Mouse (Mus musculus): Measurements from ENCODE around the gene Epha7. TPM values are rescaled to one million over a fixed set of nuclear protein-coding genes. Genes with fewer than 3 reads are reported as not detected.

Epha7 gene
- polyA plus RNA-seq (2015; fragmentation: Nextera tagmentation; extraction: Ambion mirVana) = 79.5 and 82.6 TPM in 2 replicates

DNA sequence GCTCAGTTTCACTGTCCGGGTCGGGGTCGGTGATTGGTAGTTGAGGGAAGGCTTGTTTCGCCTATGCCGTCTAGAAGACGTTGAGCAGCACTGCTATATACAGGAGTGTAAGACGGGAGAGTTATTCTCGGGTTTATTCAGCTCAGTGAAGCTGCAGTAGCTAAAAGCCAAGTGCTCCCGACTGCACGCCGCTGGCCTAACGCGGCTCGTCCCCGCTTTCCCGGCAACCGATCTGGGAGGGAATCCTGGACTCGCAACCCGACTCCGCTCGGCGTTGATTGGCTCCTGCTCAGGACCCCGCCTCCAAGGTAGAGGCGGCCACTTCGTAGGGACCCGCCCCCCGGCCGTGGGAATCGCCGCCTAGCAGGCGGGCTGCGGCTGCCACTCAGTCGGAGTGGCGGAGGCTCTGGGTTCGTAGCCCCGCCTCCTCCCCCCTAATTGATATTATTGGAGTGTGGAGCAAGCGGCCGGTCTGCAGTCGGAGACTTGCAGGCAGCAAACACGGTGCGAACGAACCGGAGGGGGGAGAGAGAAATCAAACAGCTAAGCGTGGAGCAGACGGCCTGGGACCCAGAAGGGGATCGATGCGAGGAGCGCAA lies at the start of gene Epha7:
TSS of gene Epha7 (plus strand) at position 441 of the 599 bp plus-strand sequence.
- peak within 1 kb of the TSS; percentile 93 for H3K9ac ChIP-seq

DNA sequence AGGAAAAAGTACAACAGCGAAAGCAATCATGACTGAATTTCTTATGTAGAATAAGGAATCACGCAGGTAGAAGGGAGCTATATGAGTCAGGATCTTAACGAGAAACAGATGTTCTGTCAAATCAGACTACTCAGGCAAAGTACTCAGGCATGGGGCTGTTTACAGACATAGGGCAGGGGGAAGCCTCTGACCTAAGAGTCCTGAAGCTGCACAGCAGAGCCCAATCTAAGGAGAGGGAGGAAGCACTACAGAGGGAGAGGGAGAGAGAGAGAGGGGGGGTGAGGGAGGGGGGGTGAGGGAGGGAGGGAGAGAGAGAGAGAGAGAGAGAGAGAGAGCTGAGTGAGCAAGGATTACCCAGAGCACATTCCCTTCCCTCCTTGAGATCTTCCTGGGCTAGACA lies 29.0 kb upstream of the Epha7 start:
- H3K27ac ChIP-seq = no peak overlapping the region
- H3K36me3 ChIP-seq = no peaks in the 10 kb centered on the region
- no peak overlapping the region for H3K4me2 ChIP-seq
- H3K27me3 ChIP-seq = no peaks in the 10 kb centered on the region
- H3K4me3 ChIP-seq = no peak overlapping the region
- WGBS = 50% methylated on average over 3 of the region's 3 CpGs
- peak; percentile 49; the same call in 1 of the 2 replicates for ATAC-seq (ENCODE audit: low FRiP score)
- H3K9ac ChIP-seq = no peak overlapping the region
- H3K9me3 ChIP-seq = no peaks in the 10 kb centered on the region
- H3K4me1 ChIP-seq (replicated peaks) = no peaks in the 10 kb centered on the region

More for the DNA sequence above, at the start of gene Epha7:
- no peaks in the 10 kb centered on the region for H3K9me3 ChIP-seq
- 0 out of 2 replicates have a peak, but pooled peaks cover 3% of the 10 kb centered on the region for H3K4me1 ChIP-seq (replicated peaks)
- ATAC-seq (ENCODE audit: low FRiP score) = peak; percentile 98
- peak within 1 kb of the TSS; percentile 69 for H3K4me2 ChIP-seq
- H3K27ac ChIP-seq = peak within 1 kb of the TSS; percentile 98
- no peaks in the 10 kb centered on the region for H3K36me3 ChIP-seq
- H3K27me3 ChIP-seq = no peaks in the 10 kb centered on the region
- WGBS = under 1% methylated on average over 48 of the region's 48 CpGs
- peak within 1 kb of the TSS; percentile 87 for H3K4me3 ChIP-seq

DNA sequence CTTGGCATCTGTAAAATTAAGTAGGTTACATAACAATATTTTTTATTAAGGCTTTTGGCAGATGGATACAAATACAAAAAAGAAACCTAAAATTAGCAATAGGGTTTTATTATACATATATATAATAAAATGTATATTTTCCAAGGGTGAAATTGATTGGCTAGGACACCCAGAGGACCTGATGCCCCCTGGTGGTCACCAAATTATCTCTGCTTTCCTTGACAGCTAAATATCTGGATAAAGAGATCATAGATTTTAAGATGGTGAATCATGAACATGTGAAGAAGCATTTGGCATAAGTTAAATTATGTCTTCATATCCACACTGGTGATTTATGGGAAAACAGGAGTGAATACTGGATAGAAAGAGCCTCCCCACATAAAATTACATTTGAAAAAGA lies 4.1 kb upstream of the Epha7 start:
- no peak for ATAC-seq (ENCODE audit: low FRiP score)
- Histone ChIP-seq H3K27ac (no peak overlapping the region), H3K27me3 (no peaks in the 10 kb centered on the region), H3K9me3 (no peaks in the 10 kb centered on the region), H3K4me3 (no peak overlapping the region), H3K9ac (no peak overlapping the region), H3K36me3 (no peaks in the 10 kb centered on the region), H3K4me2 (no peak overlapping the region), H3K4me1 (replicated peaks) (0 out of 2 replicates have a peak, but pooled peaks cover 3% of the 10 kb centered on the region)

DNA sequence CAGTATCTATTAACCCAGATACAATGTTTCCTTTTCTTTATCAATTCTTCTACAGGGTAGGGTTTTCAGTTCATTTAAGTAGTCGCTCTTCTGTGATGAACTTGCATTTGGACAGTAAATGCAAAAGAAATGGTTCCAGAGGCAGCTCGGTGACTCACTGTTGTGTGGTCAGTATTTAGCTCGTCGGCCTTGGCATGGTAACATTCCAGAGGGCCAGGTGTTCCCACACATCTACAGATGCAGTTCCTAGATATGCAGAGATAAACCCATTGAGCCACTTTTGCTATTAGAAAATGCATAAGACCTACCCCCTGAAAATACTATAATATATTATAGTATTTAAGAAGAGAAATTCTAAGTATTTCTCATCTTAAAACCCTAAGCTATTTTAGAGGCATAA lies 3.2 kb upstream of the Epha7 start:
- no peaks in the 10 kb centered on the region for H3K36me3 ChIP-seq
- no peaks in the 10 kb centered on the region for H3K27me3 ChIP-seq
- 0 out of 2 replicates have a peak, but pooled peaks cover 3% of the 10 kb centered on the region for H3K4me1 ChIP-seq (replicated peaks)
- no peak overlapping the region for H3K4me3 ChIP-seq
- 82% methylated on average over 4 of the region's 4 CpGs for WGBS
- no peaks in the 10 kb centered on the region for H3K9me3 ChIP-seq
- H3K9ac ChIP-seq = no peak overlapping the region
- no peak overlapping the region for H3K27ac ChIP-seq
- ATAC-seq (ENCODE audit: low FRiP score) = no peak
- H3K4me2 ChIP-seq = no peak overlapping the region

GRCm38 (mm10) chr4:28813551-28814475 lies 882 bp downstream of the Epha7 start:
- peak overlapping the region; percentile 69 for H3K4me2 ChIP-seq
- ATAC-seq (ENCODE audit: low FRiP score) = peak; percentile 45
- no peaks in the 10 kb centered on the region for H3K27me3 ChIP-seq
- peak overlapping the region; percentile 98 for H3K27ac ChIP-seq
- peak overlapping the region; percentile 87 for H3K4me3 ChIP-seq
- H3K9me3 ChIP-seq = no peaks in the 10 kb centered on the region
- peak overlapping the region; percentile 93 for H3K9ac ChIP-seq
- no peaks in the 10 kb centered on the region for H3K36me3 ChIP-seq
- under 1% methylated on average over 89 of the region's 94 CpGs for WGBS
- 0 out of 2 replicates have a peak, but pooled peaks cover 3% of the 10 kb centered on the region for H3K4me1 ChIP-seq (replicated peaks)

DNA sequence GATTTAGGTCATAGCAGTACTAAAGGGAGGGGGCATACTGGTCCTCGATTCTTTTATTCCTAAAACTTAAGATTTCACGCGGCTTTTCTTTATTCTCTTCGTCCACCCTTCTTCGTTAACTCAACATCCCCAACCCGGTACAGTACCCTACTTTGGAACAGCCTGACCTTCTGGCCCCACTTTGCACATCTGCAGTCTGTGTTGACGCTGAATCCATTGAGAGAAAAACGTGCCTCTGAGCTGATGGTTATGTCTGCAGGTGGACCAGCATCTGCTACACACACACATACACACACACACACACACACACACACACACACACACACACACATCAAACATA lies 1.5 kb downstream of the Epha7 start:
- ATAC-seq (ENCODE audit: low FRiP score) = no peak
- Histone ChIP-seq H3K4me2 (peak overlapping the region; percentile 69), H3K36me3 (no peaks in the 10 kb centered on the region), H3K9me3 (no peaks in the 10 kb centered on the region), H3K4me3 (peak overlapping the region; percentile 87), H3K27me3 (no peaks in the 10 kb centered on the region), H3K9ac (peak overlapping the region; percentile 93), H3K4me1 (replicated peaks) (0 out of 2 replicates have a peak, but pooled peaks cover 3% of the 10 kb centered on the region), H3K27ac (peak overlapping the region; percentile 98)
- 0% methylated on average over 8 of the region's 8 CpGs for WGBS

DNA sequence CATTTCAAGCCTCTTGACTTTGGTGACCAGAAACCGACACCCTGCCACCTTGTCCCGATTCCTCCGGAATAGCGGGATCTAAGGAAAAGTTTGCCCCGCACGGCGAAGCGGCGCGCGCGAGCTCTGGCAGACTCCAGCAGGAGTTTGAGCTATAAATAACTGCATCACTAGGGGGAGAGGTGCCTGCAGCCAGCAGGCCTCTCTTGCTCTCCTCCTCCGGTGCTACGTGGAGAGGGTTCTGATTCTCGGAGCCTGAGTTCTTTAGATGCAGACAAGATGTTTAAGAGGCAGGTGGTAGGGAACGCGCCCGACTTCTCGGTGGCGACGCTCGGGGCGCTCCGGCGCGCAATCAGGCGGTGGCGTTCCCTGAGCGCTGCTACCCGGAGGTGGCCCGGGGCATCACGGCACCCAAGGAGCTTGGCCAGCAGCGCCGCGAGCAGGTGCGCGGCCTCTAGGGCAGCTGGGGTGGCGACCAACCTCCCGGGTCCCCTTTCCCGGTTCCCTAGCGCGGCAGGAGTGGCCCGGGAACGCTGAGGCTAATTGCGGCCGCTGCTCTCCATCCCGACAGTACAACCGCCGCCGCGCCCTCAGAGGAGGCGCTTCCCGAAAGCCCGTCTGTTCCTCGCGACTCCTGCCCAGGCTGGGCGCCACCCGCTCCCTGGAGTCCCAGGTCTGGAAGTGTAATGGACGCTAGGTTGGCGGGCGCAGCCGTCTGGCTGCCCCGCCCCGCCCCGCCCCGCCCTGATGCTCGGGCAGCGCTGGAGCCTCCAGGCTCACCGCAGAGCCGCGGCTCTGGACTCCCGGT lies 2.1 kb downstream of the Epha7 start:
- H3K4me2 ChIP-seq = peak overlapping the region; percentile 69
- peak overlapping the region; percentile 93 for H3K9ac ChIP-seq
- peak overlapping the region; percentile 98 for H3K27ac ChIP-seq
- H3K27me3 ChIP-seq = no peaks in the 10 kb centered on the region
- WGBS = under 1% methylated on average over 61 of the region's 72 CpGs
- H3K36me3 ChIP-seq = no peaks in the 10 kb centered on the region
- H3K4me1 ChIP-seq (replicated peaks) = 0 out of 2 replicates have a peak, but pooled peaks cover 3% of the 10 kb centered on the region
- peak; percentile 58 for ATAC-seq (ENCODE audit: low FRiP score)
- peak overlapping the region; percentile 87 for H3K4me3 ChIP-seq
- no peaks in the 10 kb centered on the region for H3K9me3 ChIP-seq

DNA sequence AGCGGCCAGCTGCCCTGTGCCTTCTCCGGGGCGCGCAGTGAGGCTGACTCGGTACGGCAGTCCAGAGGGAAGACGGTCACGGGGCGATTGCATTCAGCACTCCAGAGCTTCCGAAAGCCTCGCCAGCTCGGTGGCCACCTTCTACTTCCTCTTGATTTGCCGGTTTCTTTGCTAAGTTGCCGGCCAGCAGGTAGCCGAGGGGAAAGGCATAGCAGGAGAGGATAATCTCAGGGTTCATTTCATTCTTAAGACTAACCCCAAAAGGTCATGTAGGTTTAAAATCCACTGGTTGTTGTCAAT lies 2.6 kb downstream of the Epha7 start:
- H3K27ac ChIP-seq = peak overlapping the region; percentile 98
- H3K9me3 ChIP-seq = no peaks in the 10 kb centered on the region
- H3K9ac ChIP-seq = peak overlapping the region; percentile 93
- H3K36me3 ChIP-seq = no peaks in the 10 kb centered on the region
- H3K4me3 ChIP-seq = peak overlapping the region; percentile 87
- H3K4me2 ChIP-seq = peak overlapping the region; percentile 69
- 0 out of 2 replicates have a peak, but pooled peaks cover 5% of the 10 kb centered on the region for H3K4me1 ChIP-seq (replicated peaks)
- WGBS = 0% methylated on average over 13 of the region's 15 CpGs
- H3K27me3 ChIP-seq = no peaks in the 10 kb centered on the region
- ATAC-seq (ENCODE audit: low FRiP score) = no peak

DNA sequence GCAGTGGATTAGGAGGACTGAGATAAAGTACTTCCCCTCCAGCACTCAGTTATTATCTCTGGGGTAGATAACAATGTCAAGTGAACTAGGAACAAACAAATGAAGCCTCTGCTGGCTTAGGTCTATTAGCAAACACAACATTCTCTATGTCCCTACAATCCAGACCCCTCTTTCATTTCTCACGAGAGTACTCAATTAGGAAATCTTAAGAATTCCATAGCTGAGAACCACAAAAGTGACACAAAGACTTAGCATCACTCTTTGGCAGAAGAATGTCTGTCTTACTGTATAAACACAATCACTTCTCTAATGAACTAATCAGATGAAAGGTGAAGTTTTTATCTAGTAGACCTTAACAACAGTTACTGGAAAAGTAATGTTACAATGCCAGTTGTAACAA lies 10.7 kb downstream of the Epha7 start:
- no peak for ATAC-seq (ENCODE audit: low FRiP score)
- H3K9ac ChIP-seq = no peak overlapping the region
- H3K4me2 ChIP-seq = no peak overlapping the region
- 43% methylated on average over 1 of the region's 1 CpGs for WGBS
- H3K4me1 ChIP-seq (replicated peaks) = peaks cover 7% of the 10 kb centered on the region; the same call in 1 of the 2 replicates
- H3K36me3 ChIP-seq = peaks cover 6% of the 10 kb centered on the region
- no peak overlapping the region for H3K27ac ChIP-seq
- H3K9me3 ChIP-seq = no peaks in the 10 kb centered on the region
- no peak overlapping the region for H3K4me3 ChIP-seq
- no peaks in the 10 kb centered on the region for H3K27me3 ChIP-seq

- no peak for ATAC-seq (ENCODE audit: low FRiP score)
- H3K4me2 ChIP-seq = 0 out of 2 replicates have a peak overlapping the region, but pooled peaks have one; percentile 1
- no peak overlapping the region for H3K27ac ChIP-seq
- H3K36me3 ChIP-seq = peaks cover 6% of the 10 kb centered on the region
- no peaks in the 10 kb centered on the region for H3K27me3 ChIP-seq
- H3K9ac ChIP-seq = no peak overlapping the region
- H3K9me3 ChIP-seq = no peaks in the 10 kb centered on the region
- H3K4me3 ChIP-seq = no peak overlapping the region
- H3K4me1 ChIP-seq (replicated peaks) = peaks cover 7% of the 10 kb centered on the region; the same call in 1 of the 2 replicates
- WGBS = 49% methylated on average over 7 of the region's 7 CpGs
These were observed 11.7 kb downstream of the Epha7 start for GRCm38 (mm10) chr4:28824616-28825015.

- WGBS = 88% methylated on average over 3 of the region's 3 CpGs
- Histone ChIP-seq H3K4me3 (no peak overlapping the region), H3K27ac (no peak overlapping the region), H3K9ac (no peak overlapping the region), H3K36me3 (no peaks in the 10 kb centered on the region), H3K4me1 (replicated peaks) (peaks cover 7% of the 10 kb centered on the region), H3K9me3 (no peaks in the 10 kb centered on the region), H3K4me2 (no peak overlapping the region), H3K27me3 (no peaks in the 10 kb centered on the region)
- ATAC-seq (ENCODE audit: low FRiP score) = no peak
These were observed 24.7 kb downstream of the Epha7 start for GRCm38 (mm10) chr4:28837669-28838068.

DNA sequence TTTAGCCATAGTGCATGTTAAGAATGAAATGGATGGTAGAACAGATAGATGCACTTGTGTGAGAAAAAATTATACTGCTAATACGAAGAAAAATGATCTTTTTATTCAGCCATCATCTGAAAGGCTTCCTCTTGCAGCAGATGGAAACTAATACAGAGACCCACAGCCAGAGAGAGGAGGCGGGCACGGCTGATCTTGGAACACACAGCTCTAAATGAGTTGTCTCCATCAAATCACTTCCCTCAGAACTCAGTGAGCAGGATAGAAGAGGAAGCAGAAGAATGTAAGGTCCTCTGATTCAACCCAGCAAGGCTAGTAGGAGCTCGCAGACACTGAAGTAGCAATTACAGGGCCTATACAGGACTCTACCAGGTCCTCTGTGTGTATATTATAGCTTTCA lies 33.4 kb downstream of the Epha7 start:
- H3K4me2 ChIP-seq = no peak overlapping the region
- H3K9me3 ChIP-seq = no peaks in the 10 kb centered on the region
- no peaks in the 10 kb centered on the region for H3K4me1 ChIP-seq (replicated peaks)
- no peak overlapping the region for H3K4me3 ChIP-seq
- H3K27ac ChIP-seq = no peak overlapping the region
- no peak overlapping the region for H3K9ac ChIP-seq
- WGBS = 90% methylated on average over 4 of the region's 4 CpGs
- H3K36me3 ChIP-seq = no peaks in the 10 kb centered on the region
- no peak for ATAC-seq (ENCODE audit: low FRiP score)
- H3K27me3 ChIP-seq = no peaks in the 10 kb centered on the region
